Mouse (Mus musculus): ENCODE data around the gene A830018L16Rik. TPM values are rescaled to one million over a fixed set of nuclear protein-coding genes. Genes with fewer than 3 reads are reported as not detected.

Gene A830018L16Rik
- polyA plus RNA-seq, 1 experiment: 4.6 TPM

DNA sequence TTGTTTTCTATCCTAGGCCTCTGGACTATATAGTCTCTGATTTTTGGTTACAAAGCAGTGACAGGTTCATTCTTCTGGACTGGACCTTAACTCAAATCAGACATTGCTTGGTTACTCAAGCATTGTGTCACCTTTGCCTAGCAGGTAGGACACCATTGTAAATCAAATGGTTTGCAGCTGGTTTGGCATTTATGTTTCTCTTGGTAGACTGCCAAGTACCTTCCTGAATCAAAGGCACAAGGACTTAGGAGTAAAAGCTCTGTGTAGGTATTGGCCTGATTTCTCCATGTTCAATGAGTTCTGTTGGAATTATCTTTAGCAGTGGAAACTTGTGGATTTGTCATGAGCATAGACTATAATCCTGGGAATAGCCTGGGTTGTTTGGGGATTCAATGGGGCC lies 338.1 kb downstream of the A830018L16Rik start:
- Histone ChIP-seq H3K27me3 (ENCODE audit: control insufficient read depth, insufficient read depth, low read length, poor library complexity, severe bottlenecking) (no peaks in the 10 kb centered on the region), H3K4me1 (ENCODE audit: control insufficient read depth, insufficient read depth, low read length) (peaks cover 2% of the 10 kb centered on the region), H3K4me3 (ENCODE audit: low read depth, low read length) (no peak overlapping the region), H3K9ac (ENCODE audit: low read depth, poor library complexity, severe bottlenecking) (no peak overlapping the region), H3K36me3 (ENCODE audit: control insufficient read depth, insufficient read depth, low read length, poor library complexity, severe bottlenecking) (no peaks in the 10 kb centered on the region; the same call in 1 of the 2 replicates), H3K27ac (ENCODE audit: insufficient read depth, low read length) (no peak overlapping the region), H3K9me3 (replicated peaks; ENCODE audit: control insufficient read depth, insufficient read depth, low read length, poor library complexity, severe bottlenecking) (peaks cover 9% of the 10 kb centered on the region)
- TF ChIP-seq POLR2A (IDR thresholded peaks at IDR 0.05; ENCODE audit: insufficient read depth, low read length) (no peak), EP300 (IDR thresholded peaks at IDR 0.05; ENCODE audit: insufficient read depth, low read depth, low read length) (no peak), CTCF (IDR thresholded peaks at IDR 0.05; ENCODE audit: low read depth, low read length) (no peak)

DNA sequence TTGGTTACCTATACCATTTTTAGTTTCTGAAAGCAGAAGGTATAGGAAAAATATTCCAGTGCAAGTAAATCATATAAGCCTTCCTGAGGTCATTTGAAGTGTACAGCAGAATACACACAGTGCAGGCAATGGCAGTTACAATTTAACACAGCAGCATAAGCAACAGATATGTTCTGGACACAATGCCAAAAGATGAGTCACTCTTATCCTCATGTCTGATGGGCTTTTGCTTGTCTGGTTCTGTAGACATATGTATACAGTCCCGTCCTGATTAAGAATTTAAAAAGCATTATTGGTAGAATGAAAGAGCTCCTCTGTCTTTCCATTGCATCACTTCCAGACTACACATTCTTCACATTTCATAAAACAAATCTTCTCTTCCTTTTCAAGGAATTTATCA lies 374.4 kb downstream of the A830018L16Rik start:
- TF ChIP-seq POLR2A (IDR thresholded peaks at IDR 0.05; ENCODE audit: insufficient read depth, low read length) (no peak), CTCF (IDR thresholded peaks at IDR 0.05; ENCODE audit: low read depth, low read length) (no peak), EP300 (IDR thresholded peaks at IDR 0.05; ENCODE audit: insufficient read depth, low read depth, low read length) (no peak)
- Histone ChIP-seq H3K9me3 (replicated peaks; ENCODE audit: control insufficient read depth, insufficient read depth, low read length, poor library complexity, severe bottlenecking) (peaks cover 5% of the 10 kb centered on the region; the same call in 1 of the 2 replicates), H3K4me3 (ENCODE audit: low read depth, low read length) (no peak overlapping the region), H3K4me1 (ENCODE audit: control insufficient read depth, insufficient read depth, low read length) (no peaks in the 10 kb centered on the region), H3K27me3 (ENCODE audit: control insufficient read depth, insufficient read depth, low read length, poor library complexity, severe bottlenecking) (0 out of 2 replicates have a peak, but pooled peaks cover 1% of the 10 kb centered on the region), H3K27ac (ENCODE audit: insufficient read depth, low read length) (no peak overlapping the region), H3K36me3 (ENCODE audit: control insufficient read depth, insufficient read depth, low read length, poor library complexity, severe bottlenecking) (no peaks in the 10 kb centered on the region), H3K9ac (ENCODE audit: low read depth, poor library complexity, severe bottlenecking) (no peak overlapping the region)

DNA sequence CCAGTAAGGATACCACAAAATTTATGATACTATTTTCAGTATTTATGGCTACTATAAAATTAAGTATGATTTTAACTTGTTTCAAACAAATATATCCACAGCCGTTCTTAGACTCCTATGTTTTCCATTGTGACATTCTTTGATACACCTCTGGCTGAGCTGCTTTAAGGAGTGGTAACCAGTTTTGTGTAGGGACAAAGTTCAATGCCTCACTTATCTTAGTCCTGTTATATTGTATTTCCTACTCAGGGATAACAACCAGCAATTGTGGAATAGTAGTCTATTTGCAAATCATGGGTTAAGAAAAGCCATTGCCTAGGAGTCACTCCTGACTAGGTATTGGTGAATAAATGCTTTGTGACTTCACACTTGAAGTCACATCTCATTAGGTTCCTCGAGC lies 378.9 kb downstream of the A830018L16Rik start:
- no peak for TF ChIP-seq POLR2A (IDR thresholded peaks at IDR 0.05; ENCODE audit: insufficient read depth, low read length)
- TF ChIP-seq CTCF (IDR thresholded peaks at IDR 0.05; ENCODE audit: low read depth, low read length): no peak
- no peak for TF ChIP-seq EP300 (IDR thresholded peaks at IDR 0.05; ENCODE audit: insufficient read depth, low read depth, low read length)
- Histone ChIP-seq H3K27ac (ENCODE audit: insufficient read depth, low read length) (no peak overlapping the region), H3K36me3 (ENCODE audit: control insufficient read depth, insufficient read depth, low read length, poor library complexity, severe bottlenecking) (no peaks in the 10 kb centered on the region), H3K9ac (ENCODE audit: low read depth, poor library complexity, severe bottlenecking) (no peak overlapping the region), H3K27me3 (ENCODE audit: control insufficient read depth, insufficient read depth, low read length, poor library complexity, severe bottlenecking) (no peaks in the 10 kb centered on the region), H3K9me3 (replicated peaks; ENCODE audit: control insufficient read depth, insufficient read depth, low read length, poor library complexity, severe bottlenecking) (no peaks in the 10 kb centered on the region), H3K4me1 (ENCODE audit: control insufficient read depth, insufficient read depth, low read length) (no peaks in the 10 kb centered on the region), H3K4me3 (ENCODE audit: low read depth, low read length) (no peak overlapping the region)

DNA sequence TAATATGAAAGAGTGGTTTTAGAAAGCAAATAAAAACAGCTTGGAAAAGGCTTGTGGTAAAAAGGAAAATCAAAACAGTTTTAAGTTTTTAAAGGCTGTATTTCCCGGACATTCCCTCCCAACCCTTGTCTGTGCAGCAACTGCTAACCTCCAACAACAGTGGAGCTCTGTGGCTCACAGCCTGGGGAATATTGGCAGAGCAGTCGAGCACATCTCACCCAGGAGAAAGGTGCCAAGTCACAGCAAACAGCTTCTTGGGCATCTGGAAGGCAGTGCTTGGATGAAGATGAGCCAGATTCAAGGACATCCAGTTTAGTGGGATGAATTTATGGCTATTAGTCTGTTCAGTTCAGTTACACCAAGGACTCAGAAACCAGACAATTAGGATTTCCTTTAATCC lies 381.8 kb downstream of the A830018L16Rik start:
- Histone ChIP-seq H3K4me3 (ENCODE audit: low read depth, low read length) (no peak overlapping the region), H3K4me1 (ENCODE audit: control insufficient read depth, insufficient read depth, low read length) (no peaks in the 10 kb centered on the region), H3K27ac (ENCODE audit: insufficient read depth, low read length) (no peak overlapping the region), H3K36me3 (ENCODE audit: control insufficient read depth, insufficient read depth, low read length, poor library complexity, severe bottlenecking) (no peaks in the 10 kb centered on the region), H3K27me3 (ENCODE audit: control insufficient read depth, insufficient read depth, low read length, poor library complexity, severe bottlenecking) (no peaks in the 10 kb centered on the region), H3K9ac (ENCODE audit: low read depth, poor library complexity, severe bottlenecking) (no peak overlapping the region), H3K9me3 (replicated peaks; ENCODE audit: control insufficient read depth, insufficient read depth, low read length, poor library complexity, severe bottlenecking) (no peaks in the 10 kb centered on the region)
- TF ChIP-seq CTCF (IDR thresholded peaks at IDR 0.05; ENCODE audit: low read depth, low read length): no peak
- no peak for TF ChIP-seq EP300 (IDR thresholded peaks at IDR 0.05; ENCODE audit: insufficient read depth, low read depth, low read length)
- no peak for TF ChIP-seq POLR2A (IDR thresholded peaks at IDR 0.05; ENCODE audit: insufficient read depth, low read length)

DNA sequence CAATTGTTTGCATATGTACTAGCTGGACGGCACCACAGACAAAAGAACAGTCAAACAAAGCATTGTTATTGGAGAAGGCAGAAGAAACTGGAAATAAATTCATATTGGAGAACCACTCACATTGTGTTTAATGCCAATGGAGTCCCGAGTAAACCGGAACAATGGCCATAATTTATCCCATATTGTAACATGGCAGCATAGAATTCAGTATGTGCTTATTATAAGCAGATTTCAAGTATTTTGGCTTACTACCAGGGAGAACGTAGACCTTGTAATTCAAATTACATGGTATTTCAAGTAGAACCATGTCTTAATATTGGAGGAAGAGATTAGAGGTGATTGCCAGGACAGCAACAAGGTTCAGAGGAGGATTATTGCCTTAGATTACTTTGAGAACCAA lies 458.9 kb downstream of the A830018L16Rik start:
- H3K4me3 ChIP-seq (ENCODE audit: low read depth, low read length): no peak overlapping the region
- no peaks in the 10 kb centered on the region for H3K36me3 ChIP-seq (ENCODE audit: control insufficient read depth, insufficient read depth, low read length, poor library complexity, severe bottlenecking)
- no peak overlapping the region for H3K9ac ChIP-seq (ENCODE audit: low read depth, poor library complexity, severe bottlenecking)
- H3K9me3 ChIP-seq (replicated peaks; ENCODE audit: control insufficient read depth, insufficient read depth, low read length, poor library complexity, severe bottlenecking): no peaks in the 10 kb centered on the region
- no peaks in the 10 kb centered on the region for H3K27me3 ChIP-seq (ENCODE audit: control insufficient read depth, insufficient read depth, low read length, poor library complexity, severe bottlenecking)
- no peak overlapping the region for H3K27ac ChIP-seq (ENCODE audit: insufficient read depth, low read length)
- no peaks in the 10 kb centered on the region for H3K4me1 ChIP-seq (ENCODE audit: control insufficient read depth, insufficient read depth, low read length)
- TF ChIP-seq EP300 (IDR thresholded peaks at IDR 0.05; ENCODE audit: insufficient read depth, low read depth, low read length): no peak
- no peak for TF ChIP-seq CTCF (IDR thresholded peaks at IDR 0.05; ENCODE audit: low read depth, low read length)
- no peak for TF ChIP-seq POLR2A (IDR thresholded peaks at IDR 0.05; ENCODE audit: insufficient read depth, low read length)

DNA sequence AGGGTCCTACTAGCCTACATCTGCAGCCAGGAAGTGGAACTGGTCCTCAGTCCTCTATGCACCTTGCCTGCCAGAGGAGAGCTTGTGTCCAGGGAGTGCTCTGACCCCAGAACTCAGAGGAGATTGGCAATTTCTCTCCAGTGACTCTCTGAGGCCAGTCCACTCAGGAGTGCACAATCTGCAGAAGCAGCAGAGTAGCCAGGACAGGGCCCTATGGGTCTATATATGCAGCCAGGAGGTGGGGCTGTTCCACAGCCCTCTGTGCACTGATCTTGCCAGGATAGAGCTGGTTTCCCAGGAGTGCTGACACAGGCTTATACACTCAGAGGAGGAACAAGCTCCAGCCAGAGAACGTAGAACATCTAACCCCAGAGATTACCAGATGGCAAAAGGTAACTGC lies 459.7 kb downstream of the A830018L16Rik start:
- Histone ChIP-seq H3K4me3 (ENCODE audit: low read depth, low read length) (no peak overlapping the region), H3K9me3 (replicated peaks; ENCODE audit: control insufficient read depth, insufficient read depth, low read length, poor library complexity, severe bottlenecking) (no peaks in the 10 kb centered on the region), H3K36me3 (ENCODE audit: control insufficient read depth, insufficient read depth, low read length, poor library complexity, severe bottlenecking) (no peaks in the 10 kb centered on the region), H3K27ac (ENCODE audit: insufficient read depth, low read length) (no peak overlapping the region), H3K9ac (ENCODE audit: low read depth, poor library complexity, severe bottlenecking) (no peak overlapping the region), H3K4me1 (ENCODE audit: control insufficient read depth, insufficient read depth, low read length) (no peaks in the 10 kb centered on the region), H3K27me3 (ENCODE audit: control insufficient read depth, insufficient read depth, low read length, poor library complexity, severe bottlenecking) (no peaks in the 10 kb centered on the region)
- TF ChIP-seq POLR2A (IDR thresholded peaks at IDR 0.05; ENCODE audit: insufficient read depth, low read length): no peak
- no peak for TF ChIP-seq EP300 (IDR thresholded peaks at IDR 0.05; ENCODE audit: insufficient read depth, low read depth, low read length)
- TF ChIP-seq CTCF (IDR thresholded peaks at IDR 0.05; ENCODE audit: low read depth, low read length): no peak

Measured in ES-Bruce4 (cell line).